Mouse (Mus musculus): ENCODE measurements at regions not wholly inside any gene's neighbourhood (a gene's known extent, or its start where the extent isn't known, plus 50 kb on each side); places are given as distances from the start of the nearest gene placed in this dataset.

DNA sequence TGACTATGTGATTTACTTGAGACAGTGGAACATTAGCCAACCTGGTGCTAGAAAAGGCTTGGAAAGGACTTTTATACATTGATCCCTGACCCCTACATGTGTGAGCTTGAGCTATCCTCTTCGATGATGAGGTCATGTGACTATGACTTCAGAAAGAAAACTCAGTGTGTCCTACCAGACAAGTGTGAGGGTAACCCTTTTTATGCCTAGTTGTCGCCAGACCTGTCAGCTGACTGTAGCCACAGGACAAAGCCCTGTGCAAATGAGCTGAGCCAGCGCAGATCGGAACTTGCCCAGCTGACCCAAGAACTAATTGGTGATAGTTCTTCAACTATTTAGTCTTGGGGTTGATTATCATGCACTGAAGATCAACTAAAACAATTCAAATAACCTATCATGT, 269.5 kb downstream of the Cyp26b1 start:
- TF ChIP-seq ZNF384 (IDR thresholded peaks at IDR 0.05; ENCODE audit: low read depth, low read length): no peak
- Histone ChIP-seq H3K36me3 (ENCODE audit: control insufficient read depth in 1 of 2, insufficient read depth in 2 of 2, low read length in 2 of 2) (no peaks in the 10 kb centered on the region), H3K4me3 (ENCODE audit: control insufficient read depth in 1 of 2, insufficient read depth in 1 of 2, low read depth in 2 of 2, low read length in 2 of 2) (no peak overlapping the region)

GRCm38 (mm10) chr6:84322528-84322927, 271.2 kb downstream of the Cyp26b1 start:
- TF ChIP-seq CTCF (IDR thresholded peaks at IDR 0.05 in 2 of 3, conservative IDR thresholded peaks at IDR 0.05 in 1 of 3; ENCODE audit: control insufficient read depth in 1 of 3, insufficient read depth in 1 of 3, low read depth in 2 of 3, low read length in 3 of 3, poor library complexity in 1 of 3, severe bottlenecking in 1 of 3) (peak in 1 of 3 experiments; percentile 19; a peak in 2 of 6 replicates), GATA1 (IDR thresholded peaks at IDR 0.05; ENCODE audit: low read depth, low read length) (no peak)
- no peak for DNase-seq (ENCODE audit: low read depth, low spot score)
- Histone ChIP-seq H3K36me3 (ENCODE audit: control insufficient read depth in 1 of 2, insufficient read depth in 2 of 2, low read length in 2 of 2) (no peaks in the 10 kb centered on the region), H3K27me3 (ENCODE audit: control insufficient read depth in 1 of 2, insufficient read depth in 2 of 2, low read length in 2 of 2) (no peaks in the 10 kb centered on the region), H3K9me3 (replicated peaks; ENCODE audit: insufficient read depth, low read length) (no peaks in the 10 kb centered on the region), H3K27ac (ENCODE audit: control insufficient read depth, low read depth, low read length) (no peak overlapping the region), H3K9ac (ENCODE audit: control insufficient read depth, low read depth, low read length, poor library complexity, severe bottlenecking) (no peak overlapping the region), H3K4me3 (ENCODE audit: control insufficient read depth in 1 of 2, insufficient read depth in 1 of 2, low read depth in 2 of 2, low read length in 2 of 2) (no peak overlapping the region), H3K79me2 (ENCODE audit: control insufficient read depth, insufficient read depth, low read length, poor library complexity) (no peaks in the 10 kb centered on the region), H3K4me1 (ENCODE audit: control insufficient read depth in 1 of 2, insufficient read depth in 2 of 2, low read length in 2 of 2) (no peaks in the 10 kb centered on the region)

More for the DNA sequence above, 269.5 kb downstream of the Cyp26b1 start:
- H3K9me3 ChIP-seq (replicated peaks; ENCODE audit: insufficient read depth, low read length): no peaks in the 10 kb centered on the region
- no peaks in the 10 kb centered on the region for H3K79me2 ChIP-seq (ENCODE audit: control insufficient read depth, insufficient read depth, low read length, poor library complexity)
- H3K27ac ChIP-seq (ENCODE audit: control insufficient read depth, low read depth, low read length): no peak overlapping the region
- H3K27me3 ChIP-seq (ENCODE audit: control insufficient read depth in 1 of 2, insufficient read depth in 2 of 2, low read length in 2 of 2): no peaks in the 10 kb centered on the region
- H3K9ac ChIP-seq (ENCODE audit: control insufficient read depth, low read depth, low read length, poor library complexity, severe bottlenecking): no peak overlapping the region
- DNase-seq (ENCODE audit: low read depth, low spot score): no peak
- H3K4me1 ChIP-seq (ENCODE audit: control insufficient read depth in 1 of 2, insufficient read depth in 2 of 2, low read length in 2 of 2): no peaks in the 10 kb centered on the region

GRCm38 (mm10) chr6:84320586-84320985, 273.1 kb downstream of the Cyp26b1 start:
- no peaks in the 10 kb centered on the region for H3K4me1 ChIP-seq (ENCODE audit: control insufficient read depth in 1 of 2, insufficient read depth in 2 of 2, low read length in 2 of 2)
- TF ChIP-seq POLR2A (IDR thresholded peaks at IDR 0.05; ENCODE audit: control insufficient read depth in 1 of 2, insufficient read depth in 1 of 2, low read depth in 1 of 2, low read length in 2 of 2, poor library complexity in 1 of 2) (no peak), RAD21 (IDR thresholded peaks at IDR 0.05; ENCODE audit: low read depth, low read length) (peak; percentile 14; the same call in 1 of the 2 replicates), ZKSCAN1 (IDR thresholded peaks at IDR 0.05; ENCODE audit: low read depth, low read length) (no peak)
- no peak for DNase-seq (ENCODE audit: low read depth, low spot score)
- no peak overlapping the region for H3K27ac ChIP-seq (ENCODE audit: control insufficient read depth, low read depth, low read length)
- no peak overlapping the region for H3K9ac ChIP-seq (ENCODE audit: control insufficient read depth, low read depth, low read length, poor library complexity, severe bottlenecking)
- no peaks in the 10 kb centered on the region for H3K36me3 ChIP-seq (ENCODE audit: control insufficient read depth in 1 of 2, insufficient read depth in 2 of 2, low read length in 2 of 2)
- H3K79me2 ChIP-seq (ENCODE audit: control insufficient read depth, insufficient read depth, low read length, poor library complexity): no peaks in the 10 kb centered on the region
- H3K4me3 ChIP-seq (ENCODE audit: control insufficient read depth in 1 of 2, insufficient read depth in 1 of 2, low read depth in 2 of 2, low read length in 2 of 2): no peak overlapping the region
- no peaks in the 10 kb centered on the region for H3K9me3 ChIP-seq (replicated peaks; ENCODE audit: insufficient read depth, low read length)
- H3K27me3 ChIP-seq (ENCODE audit: control insufficient read depth in 1 of 2, insufficient read depth in 2 of 2, low read length in 2 of 2): no peaks in the 10 kb centered on the region

DNA sequence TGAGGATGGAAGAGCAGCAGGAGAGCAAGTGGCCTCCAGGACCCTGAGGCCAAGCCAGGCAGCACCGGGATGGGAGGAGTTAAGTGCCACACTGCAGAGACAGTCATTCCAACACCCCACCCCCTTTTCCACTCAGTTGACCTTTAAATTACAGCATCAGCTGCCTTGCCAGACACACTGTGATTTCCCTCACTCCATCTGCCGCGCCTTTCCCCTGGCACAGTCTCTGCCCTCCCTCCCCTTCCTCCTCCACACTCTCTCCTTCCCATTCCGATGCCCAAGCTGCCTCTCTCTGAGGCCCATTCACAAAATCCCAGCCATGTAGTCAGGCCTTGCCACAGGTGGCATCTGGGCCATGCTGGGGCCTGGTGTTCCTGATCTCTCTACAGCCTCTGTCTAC, 274.9 kb downstream of the Cyp26b1 start:
- no peak for TF ChIP-seq RAD21 (IDR thresholded peaks at IDR 0.05; ENCODE audit: low read depth, low read length)
- TF ChIP-seq MXI1 (IDR thresholded peaks at IDR 0.05; ENCODE audit: low read depth, low read length): no peak
- no peak for TF ChIP-seq ZC3H11A (IDR thresholded peaks at IDR 0.05; ENCODE audit: low read depth, low read length)
- TF ChIP-seq MYB (IDR thresholded peaks at IDR 0.05; ENCODE audit: low read depth, low read length): no peak
- no peak for TF ChIP-seq CHD1 (IDR thresholded peaks at IDR 0.05; ENCODE audit: low read depth, low read length)
- TF ChIP-seq GATA1 (IDR thresholded peaks at IDR 0.05; ENCODE audit: low read depth, low read length): no peak
- TF ChIP-seq SIN3A (IDR thresholded peaks at IDR 0.05; ENCODE audit: low read length): no peak
- TF ChIP-seq TBP (IDR thresholded peaks at IDR 0.05; ENCODE audit: low read depth, low read length): no peak
- no peak for TF ChIP-seq JUND (IDR thresholded peaks at IDR 0.05; ENCODE audit: low read depth, low read length)
- TF ChIP-seq POLR2AphosphoS2 (IDR thresholded peaks at IDR 0.05; ENCODE audit: low read length): no peak
- TF ChIP-seq MEF2A (IDR thresholded peaks at IDR 0.05; ENCODE audit: extremely low read depth, insufficient replicate concordance, low read depth, low read length, poor library complexity, severe bottlenecking): no peak
- no peak for TF ChIP-seq POLR2A (IDR thresholded peaks at IDR 0.05; ENCODE audit: control insufficient read depth in 1 of 2, insufficient read depth in 1 of 2, low read depth in 1 of 2, low read length in 2 of 2, poor library complexity in 1 of 2)
- TF ChIP-seq UBTF (IDR thresholded peaks at IDR 0.05; ENCODE audit: borderline replicate concordance, insufficient read depth, low read depth, low read length): no peak
- no peak for DNase-seq (ENCODE audit: low read depth, low spot score)
- Histone ChIP-seq H3K27me3 (ENCODE audit: control insufficient read depth in 1 of 2, insufficient read depth in 2 of 2, low read length in 2 of 2) (no peaks in the 10 kb centered on the region), H3K36me3 (ENCODE audit: control insufficient read depth in 1 of 2, insufficient read depth in 2 of 2, low read length in 2 of 2) (no peaks in the 10 kb centered on the region), H3K79me2 (ENCODE audit: control insufficient read depth, insufficient read depth, low read length, poor library complexity) (no peaks in the 10 kb centered on the region), H3K9ac (ENCODE audit: control insufficient read depth, low read depth, low read length, poor library complexity, severe bottlenecking) (no peak overlapping the region), H3K27ac (ENCODE audit: control insufficient read depth, low read depth, low read length) (no peak overlapping the region), H3K9me3 (replicated peaks; ENCODE audit: insufficient read depth, low read length) (no peaks in the 10 kb centered on the region), H3K4me3 (ENCODE audit: control insufficient read depth in 1 of 2, insufficient read depth in 1 of 2, low read depth in 2 of 2, low read length in 2 of 2) (no peak overlapping the region), H3K4me1 (ENCODE audit: control insufficient read depth in 1 of 2, insufficient read depth in 2 of 2, low read length in 2 of 2) (no peaks in the 10 kb centered on the region)
